Comparison of ENCODE assay signal across 13 mouse cellular contexts in the genomic region with DNA sequence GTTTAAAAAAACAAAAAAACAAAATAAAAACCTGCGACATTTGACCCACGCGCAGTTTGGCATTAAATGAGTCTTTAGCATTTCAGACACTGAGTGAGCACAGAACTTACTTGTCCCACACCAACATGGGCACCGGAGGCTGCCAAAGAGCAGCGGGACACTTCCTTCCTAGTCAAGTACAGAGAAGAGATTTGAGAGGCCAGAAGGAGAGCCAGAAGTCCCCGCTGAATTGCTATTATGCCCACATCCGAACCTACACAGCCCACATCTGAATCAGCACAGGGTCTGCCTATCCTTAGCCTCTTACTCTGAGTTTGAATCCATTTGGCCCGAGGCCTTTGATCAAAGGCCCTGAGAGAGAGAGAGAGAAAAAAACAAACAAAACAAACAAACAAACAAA. TPM values are rescaled to one million over a fixed set of nuclear protein-coding genes. Genes with fewer than 3 reads are reported as not detected.
DNase-seq lines count a peak whose midpoint lies in the region; ATAC-seq and TF ChIP-seq lines count a peak whose summit lies in the region.
"Had no signal": no experiment of that assay in that cellular context is flagged by ENCODE, and none has a peak within 500 bp of the region (broad histone marks: within the 10 kb centered on the region; RNA-seq: fewer than 3 reads in every experiment).

No protein-coding gene starts in this region.

- DNase-seq in heart, adult 9 months (ENCODE audit: low spot score in 2 of 2), result no peak
- peak; percentile 81 for DNase-seq in left cerebral cortex, postnatal 4 days
- no peak for DNase-seq in left cerebral cortex, postnatal 36 days (ENCODE audit: low spot score in 2 of 2)
- DNase-seq in embryonic facial prominence, embryonic 14.5 days (ENCODE audit: low spot score), result no peak
- peak; percentile 63 for DNase-seq in hindbrain, postnatal 0 days (ENCODE audit: low spot score)
- no peak for DNase-seq in urinary bladder, postnatal 25 days (ENCODE audit: low spot score)
- DNase-seq: embryo, embryonic 11 days; liver; midbrain, embryonic 14.5 days; right cerebral cortex, postnatal 25 days had no signal

- H3K36me3 ChIP-seq in heart, embryonic 13.5 days, result no peaks in the 10 kb centered on the region
- no peaks in the 10 kb centered on the region for H3K36me3 ChIP-seq in embryonic facial prominence, embryonic 14.5 days (ENCODE audit: control insufficient read depth, insufficient read depth, low read length)
- H3K36me3 ChIP-seq in hindbrain, postnatal 0 days (ENCODE audit: insufficient read depth, low read length), result no peaks in the 10 kb centered on the region
- H3K36me3 ChIP-seq: forebrain, embryonic 12.5 days; neural tube, embryonic 15.5 days had no signal

- H3K9me3 ChIP-seq in heart, embryonic 13.5 days, result no peaks in the 10 kb centered on the region
- no peaks in the 10 kb centered on the region for H3K9me3 ChIP-seq in embryonic facial prominence, embryonic 14.5 days (ENCODE audit: control insufficient read depth, low read length)
- no peaks in the 10 kb centered on the region for H3K9me3 ChIP-seq in hindbrain, postnatal 0 days (ENCODE audit: low read length)
- H3K9me3 ChIP-seq: forebrain, embryonic 12.5 days; neural tube, embryonic 15.5 days had no signal

- ATAC-seq in heart, embryonic 13.5 days (ENCODE audit: extremely low read depth, insufficient number of reproducible peaks, low FRiP score, low TSS enrichment), result no peak
- no peak for ATAC-seq in embryonic facial prominence, embryonic 14.5 days (ENCODE audit: low read depth)
- ATAC-seq in hindbrain, postnatal 0 days, result peak; percentile 84

- peaks cover 4% of the 10 kb centered on the region; the same call in 1 of the 2 replicates for H3K4me1 ChIP-seq in heart, embryonic 13.5 days
- no peaks in the 10 kb centered on the region for H3K4me1 ChIP-seq in embryonic facial prominence, embryonic 14.5 days (ENCODE audit: control insufficient read depth, insufficient read depth, low read length)
- no peaks in the 10 kb centered on the region for H3K4me1 ChIP-seq in hindbrain, postnatal 0 days (ENCODE audit: insufficient read depth, low read length)
- H3K4me1 ChIP-seq: forebrain, embryonic 12.5 days had no signal

- H3K9ac ChIP-seq in heart, embryonic 13.5 days, result 0 out of 2 replicates have a peak overlapping the region, but pooled peaks have one; percentile 19
- no peak overlapping the region for H3K9ac ChIP-seq in embryonic facial prominence, embryonic 14.5 days (ENCODE audit: low read depth, low read length)
- H3K9ac ChIP-seq in hindbrain, postnatal 0 days (replicated peaks; ENCODE audit: low read length), result no peak overlapping the region
- H3K9ac ChIP-seq: forebrain, embryonic 12.5 days; neural tube, embryonic 15.5 days had no signal

- no peak for TF ChIP-seq CTCF in hindbrain, postnatal 0 days (IDR thresholded peaks at IDR 0.05; ENCODE audit: low read depth)

- peak overlapping the region; percentile 41 for H3K27ac ChIP-seq in heart, embryonic 13.5 days (replicated peaks)
- H3K27ac ChIP-seq in embryonic facial prominence, embryonic 14.5 days (replicated peaks; ENCODE audit: low read depth, low read length), result 0 out of 2 replicates have a peak overlapping the region, but pooled peaks have one; percentile 24
- no peak overlapping the region; the same call in 1 of the 2 replicates for H3K27ac ChIP-seq in hindbrain, postnatal 0 days
- H3K27ac ChIP-seq: forebrain, embryonic 12.5 days; neural tube, embryonic 15.5 days had no signal

- peak overlapping the region; percentile 21 for H3K4me2 ChIP-seq in heart, embryonic 13.5 days
- no peak overlapping the region for H3K4me2 ChIP-seq in embryonic facial prominence, embryonic 14.5 days (ENCODE audit: low read depth, low read length)
- H3K4me2 ChIP-seq in hindbrain, postnatal 0 days (ENCODE audit: low read depth, low read length), result 0 out of 2 replicates have a peak overlapping the region, but pooled peaks have one; percentile 11
- H3K4me2 ChIP-seq: forebrain, embryonic 12.5 days; neural tube, embryonic 15.5 days had no signal

- H3K27me3 ChIP-seq in heart, embryonic 13.5 days (replicated peaks), result no peaks in the 10 kb centered on the region
- no peaks in the 10 kb centered on the region for H3K27me3 ChIP-seq in embryonic facial prominence, embryonic 14.5 days (replicated peaks; ENCODE audit: control insufficient read depth, insufficient read depth, low read length)
- no peaks in the 10 kb centered on the region for H3K27me3 ChIP-seq in hindbrain, postnatal 0 days (ENCODE audit: insufficient read depth, low read length)
- H3K27me3 ChIP-seq: forebrain, embryonic 12.5 days; neural tube, embryonic 15.5 days had no signal

- H3K4me3 ChIP-seq in heart, embryonic 13.5 days, result no peak overlapping the region
- H3K4me3 ChIP-seq in embryonic facial prominence, embryonic 14.5 days (ENCODE audit: low read depth, low read length), result no peak overlapping the region
- H3K4me3 ChIP-seq in hindbrain, postnatal 0 days (ENCODE audit: low read length), result no peak overlapping the region
- H3K4me3 ChIP-seq: forebrain, embryonic 12.5 days; neural tube, embryonic 15.5 days had no signal

- intact Hi-C loops in left cerebral cortex, postnatal 4 days (cut with DNase I), result loop anchor here (10.0 kb wide), 2 partner anchors 109 to 189 kb away; no protein-coding TSS in a partner anchor
- intact Hi-C loops in left cerebral cortex, postnatal 36 days (cut with DNase I), result loop anchor here (10.0 kb wide), 1 partner anchor 189 kb away; no protein-coding TSS in a partner anchor

- 67% methylated on average over 8 of the region's 8 CpGs for WGBS in heart, embryonic 13.5 days
- WGBS in embryonic facial prominence, embryonic 14.5 days, result 67% methylated on average over 8 of the region's 8 CpGs
- WGBS in hindbrain, postnatal 0 days, result 58% methylated on average over 8 of the region's 8 CpGs

RNA-seq across cellular contexts. Expression of a gene that starts 11.2 kb away (rescaled TPM):
- polyA plus RNA-seq in heart, embryonic 13.5 days (2015; fragmentation: Nextera tagmentation; extraction: Ambion mirVana), result 26.2 and 27.9 TPM in 2 replicates
- 10 to 100 TPM; 18.0 to 18.7 TPM for total RNA-seq in left cerebral cortex, postnatal 4 days (2021)
- 10 to 100 TPM; 15.9 to 21.5 TPM for total RNA-seq in left cerebral cortex, postnatal 36 days (2021)
- polyA plus RNA-seq in embryonic facial prominence, embryonic 14.5 days (2014; fragmentation: Nextera tagmentation; extraction: Ambion mirVana), result 17.3 and 17.6 TPM in 2 replicates
- total RNA-seq in hindbrain, postnatal 0 days (2014; rRNA removed), result 12.7 and 14.9 TPM in 2 replicates
- polyA plus RNA-seq in hindbrain, postnatal 0 days (2015; fragmentation: Nextera tagmentation; extraction: Ambion mirVana), result 4.6 and 4.8 TPM in 2 replicates

RNA-seq across cellular contexts. Expression of a gene that starts 17.8 kb away (rescaled TPM):
- 26.9 and 27.3 TPM in 2 replicates for polyA plus RNA-seq in heart, embryonic 13.5 days (2015; fragmentation: Nextera tagmentation; extraction: Ambion mirVana)
- total RNA-seq in left cerebral cortex, postnatal 4 days (2021), result 10 to 100 TPM; 23.6 to 25.7 TPM
- total RNA-seq in left cerebral cortex, postnatal 36 days (2021), result 10 to 100 TPM; 19.9 to 22.9 TPM
- 30.2 and 31.9 TPM in 2 replicates for polyA plus RNA-seq in embryonic facial prominence, embryonic 14.5 days (2014; fragmentation: Nextera tagmentation; extraction: Ambion mirVana)
- 25.8 and 31.6 TPM in 2 replicates for total RNA-seq in hindbrain, postnatal 0 days (2014; rRNA removed)
- polyA plus RNA-seq in hindbrain, postnatal 0 days (2015; fragmentation: Nextera tagmentation; extraction: Ambion mirVana), result 30.2 and 31.7 TPM in 2 replicates

Comparison
In these comparisons a context has a peak if more than half of its experiments do, and no peak if none do; other contexts are left out.
1. DNase-seq: peak in left cerebral cortex, postnatal 4 days (single experiment) and hindbrain, postnatal 0 days (single experiment); none in heart, adult 9 months (0 of 2), left cerebral cortex, postnatal 36 days (0 of 2), embryonic facial prominence, embryonic 14.5 days (single experiment) and urinary bladder, postnatal 25 days (single experiment).